Mouse (Mus musculus) heart, postnatal 14 days (tissue): Measurements from ENCODE around the gene H2al2b. TPM values are rescaled to one million over a fixed set of nuclear protein-coding genes. Genes with fewer than 3 reads are reported as not detected.
"Not testable (repeated sequence)": the region's sequence is repeated elsewhere in the genome, so short reads cannot be mapped to it uniquely, and the experiment has no call there.

Experiments used
- DNase-seq, 2 experiments: peaks; one replicate each; pipeline ENCODE4 v3.0.0; 2021 to 2022
- intact Hi-C: fragments of 180-260 bp; cut with DNase I; formaldehyde crosslinking; loops from one replicate; pipeline ENCODE4 v1.15.1; 2025
- long read RNA-seq, 2 experiments: library from polyadenylated mRNA; stranded (forward); transcript quantifications; one replicate each; pipeline ENCODE4 v2.0.0; 2021
- total RNA-seq, 2 experiments: library from RNA; stranded (reverse); gene quantifications; 2 replicates each; pipeline ENCODE4 v1.2.3; 2021

Gene H2al2b
- not detected for total RNA-seq
- long read RNA-seq, experiment 1, result 0 reads
- long read RNA-seq, experiment 2, result 0 reads

DNA sequence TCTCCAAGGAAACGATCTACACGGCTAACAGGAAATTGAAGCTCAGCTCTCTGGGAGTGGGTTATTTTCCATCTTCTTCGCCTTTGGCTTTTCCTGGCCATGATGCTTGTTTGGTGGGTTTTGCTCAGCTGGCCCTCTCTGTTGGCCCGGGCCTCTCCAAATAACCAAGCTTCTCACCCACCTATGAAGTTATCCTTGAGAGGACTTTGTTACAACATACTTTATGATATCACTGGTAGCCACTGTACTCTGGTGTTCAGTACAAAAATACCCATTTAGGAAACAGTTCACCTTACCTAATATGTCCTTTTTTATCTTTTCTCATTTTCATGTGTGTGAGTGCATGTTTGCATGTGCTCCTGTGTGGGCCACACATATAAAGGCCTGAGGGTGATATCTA, at the start of gene H2al2b:
Gene H2al2b, minus strand, starts transcription at position 101 of the 400 bp plus-strand sequence.
- intact Hi-C loops, DNase-seq: not testable (repeated sequence)

Other genes with a start within 250 kb of the H2al2b start
- gene H2al2c, start 121.6 kb downstream of the H2al2b start, total RNA-seq, result not detected
- gene Sry, start 57.0 kb downstream of the H2al2b start, total RNA-seq, result not detected
- not detected for gene Gm4064, start 75.5 kb upstream of the H2al2b start, total RNA-seq
- not detected for gene Rbmy, start 110.0 kb upstream of the H2al2b start, total RNA-seq
- gene Gm10256, start 110.0 kb upstream of the H2al2b start, total RNA-seq, result not detected
- not detected for gene Gm10352, start 180.3 kb upstream of the H2al2b start, total RNA-seq
- gene Gm29289, start 211.9 kb upstream of the H2al2b start, total RNA-seq, result not detected